Mouse (Mus musculus): ENCODE data around the gene Gm21887. TPM values are rescaled to one million over a fixed set of nuclear protein-coding genes. Genes with fewer than 3 reads are reported as not detected.
"Not testable (repeated sequence)": the region's sequence is repeated elsewhere in the genome, so short reads cannot be mapped to it uniquely, and the experiment has no call there.

Gene Gm21887
- polyA plus RNA-seq, 1 experiment from 2014 or later, result 58.5 TPM

GRCm38 (mm10) chrX:170007375-170008178 lies 1.9 kb upstream of the Gm21887 start:
- H3K9ac ChIP-seq (ENCODE audit: low read depth, low read length); H3K4me1 ChIP-seq (ENCODE audit: control insufficient read depth, low read depth, low read length); H3K27me3 ChIP-seq (ENCODE audit: control insufficient read depth, insufficient read depth, low read depth, low read length); H3K4me3 ChIP-seq (ENCODE audit: low read depth, low read length); ATAC-seq (ENCODE audit: low read depth); H3K27ac ChIP-seq (ENCODE audit: low read length); H3K4me2 ChIP-seq (ENCODE audit: low read depth, low read length): not testable (repeated sequence)
- 37% methylated on average over 2 of the region's 2 CpGs for WGBS (ENCODE audit: insufficient replicate concordance)
- peaks cover 21% of the 10 kb centered on the region for H3K9me3 ChIP-seq (replicated peaks; ENCODE audit: control insufficient read depth, low read length)
- peaks cover 10% of the 10 kb centered on the region for H3K36me3 ChIP-seq (ENCODE audit: control insufficient read depth, insufficient read depth)

- not testable (repeated sequence) for H3K4me2 ChIP-seq (ENCODE audit: low read depth, low read length); H3K9ac ChIP-seq (ENCODE audit: low read depth, low read length); H3K4me3 ChIP-seq (ENCODE audit: low read depth, low read length); ATAC-seq (ENCODE audit: low read depth); H3K4me1 ChIP-seq (ENCODE audit: control insufficient read depth, low read depth, low read length); H3K27me3 ChIP-seq (ENCODE audit: control insufficient read depth, insufficient read depth, low read depth, low read length); H3K27ac ChIP-seq (ENCODE audit: low read length)
- Histone ChIP-seq H3K9me3 (replicated peaks; ENCODE audit: control insufficient read depth, low read length) (peaks cover 21% of the 10 kb centered on the region), H3K36me3 (ENCODE audit: control insufficient read depth, insufficient read depth) (peaks cover 10% of the 10 kb centered on the region)
Observed at GRCm38 (mm10) chrX:170008179-170008467, 1.3 kb upstream of the Gm21887 start.

GRCm38 (mm10) chrX:170008584-170008983 lies 875 bp upstream of the Gm21887 start:
- H3K9ac ChIP-seq (ENCODE audit: low read depth, low read length); H3K4me2 ChIP-seq (ENCODE audit: low read depth, low read length); H3K4me1 ChIP-seq (ENCODE audit: control insufficient read depth, low read depth, low read length); ATAC-seq (ENCODE audit: low read depth); H3K27ac ChIP-seq (ENCODE audit: low read length); H3K27me3 ChIP-seq (ENCODE audit: control insufficient read depth, insufficient read depth, low read depth, low read length): not testable (repeated sequence)
- Histone ChIP-seq H3K4me3 (ENCODE audit: low read depth, low read length) (peak overlapping the region; percentile 64), H3K36me3 (ENCODE audit: control insufficient read depth, insufficient read depth) (peaks cover 10% of the 10 kb centered on the region), H3K9me3 (replicated peaks; ENCODE audit: control insufficient read depth, low read length) (peaks cover 21% of the 10 kb centered on the region)
- 29% methylated on average over 3 of the region's 3 CpGs for WGBS (ENCODE audit: insufficient replicate concordance)

- peak overlapping the region; percentile 63; the same call in 1 of the 2 replicates for H3K27ac ChIP-seq (ENCODE audit: low read length)
- whole genome bisulfite sequencing (ENCODE audit: insufficient replicate concordance), result 50% methylated on average over 24 of the region's 25 CpGs
- H3K9me3 ChIP-seq (replicated peaks; ENCODE audit: control insufficient read depth, low read length), result peaks cover 21% of the 10 kb centered on the region
- H3K9ac ChIP-seq (ENCODE audit: low read depth, low read length), result peak overlapping the region; percentile 66
- H3K4me2 ChIP-seq (ENCODE audit: low read depth, low read length); H3K4me1 ChIP-seq (ENCODE audit: control insufficient read depth, low read depth, low read length); H3K27me3 ChIP-seq (ENCODE audit: control insufficient read depth, insufficient read depth, low read depth, low read length): not testable (repeated sequence)
- H3K4me3 ChIP-seq (ENCODE audit: low read depth, low read length), result peak overlapping the region; percentile 64
- peaks cover 10% of the 10 kb centered on the region for H3K36me3 ChIP-seq (ENCODE audit: control insufficient read depth, insufficient read depth)
- ATAC-seq (ENCODE audit: low read depth), result peak; percentile 94
Observed at GRCm38 (mm10) chrX:170009801-170010221, 352 bp downstream of the Gm21887 start.

GRCm38 (mm10) chrX:170010581-170011528 lies 1.4 kb downstream of the Gm21887 start:
- H3K4me2 ChIP-seq (ENCODE audit: low read depth, low read length), result peak overlapping the region; percentile 67
- H3K4me3 ChIP-seq (ENCODE audit: low read depth, low read length), result peak overlapping the region; percentile 56
- peaks cover 10% of the 10 kb centered on the region for H3K36me3 ChIP-seq (ENCODE audit: control insufficient read depth, insufficient read depth)
- H3K9ac ChIP-seq (ENCODE audit: low read depth, low read length); ATAC-seq (ENCODE audit: low read depth); H3K27me3 ChIP-seq (ENCODE audit: control insufficient read depth, insufficient read depth, low read depth, low read length); H3K4me1 ChIP-seq (ENCODE audit: control insufficient read depth, low read depth, low read length): not testable (repeated sequence)
- peak overlapping the region; percentile 37; the same call in 1 of the 2 replicates for H3K27ac ChIP-seq (ENCODE audit: low read length)
- WGBS (ENCODE audit: insufficient replicate concordance), result 70% methylated on average over 97 of the region's 97 CpGs
- peaks cover 21% of the 10 kb centered on the region for H3K9me3 ChIP-seq (replicated peaks; ENCODE audit: control insufficient read depth, low read length)

- H3K9ac ChIP-seq (ENCODE audit: low read depth, low read length); H3K4me3 ChIP-seq (ENCODE audit: low read depth, low read length); H3K4me2 ChIP-seq (ENCODE audit: low read depth, low read length); H3K27me3 ChIP-seq (ENCODE audit: control insufficient read depth, insufficient read depth, low read depth, low read length); H3K27ac ChIP-seq (ENCODE audit: low read length); H3K4me1 ChIP-seq (ENCODE audit: control insufficient read depth, low read depth, low read length); ATAC-seq (ENCODE audit: low read depth): not testable (repeated sequence)
- Histone ChIP-seq H3K36me3 (ENCODE audit: control insufficient read depth, insufficient read depth) (peaks cover 10% of the 10 kb centered on the region), H3K9me3 (replicated peaks; ENCODE audit: control insufficient read depth, low read length) (peaks cover 21% of the 10 kb centered on the region)
- 100% methylated on average over 1 of the region's 10 CpGs for WGBS (ENCODE audit: insufficient replicate concordance)
Observed at GRCm38 (mm10) chrX:170011529-170011879, 2.0 kb downstream of the Gm21887 start.

- not testable (repeated sequence) for ATAC-seq (ENCODE audit: low read depth); H3K27ac ChIP-seq (ENCODE audit: low read length); H3K9ac ChIP-seq (ENCODE audit: low read depth, low read length); H3K4me1 ChIP-seq (ENCODE audit: control insufficient read depth, low read depth, low read length); H3K27me3 ChIP-seq (ENCODE audit: control insufficient read depth, insufficient read depth, low read depth, low read length); H3K4me2 ChIP-seq (ENCODE audit: low read depth, low read length); H3K4me3 ChIP-seq (ENCODE audit: low read depth, low read length)
- Histone ChIP-seq H3K9me3 (replicated peaks; ENCODE audit: control insufficient read depth, low read length) (peaks cover 23% of the 10 kb centered on the region), H3K36me3 (ENCODE audit: control insufficient read depth, insufficient read depth) (peaks cover 18% of the 10 kb centered on the region)
- WGBS (ENCODE audit: insufficient replicate concordance), result no CpG with 5 or more reads among the region's 13 CpGs
Observed at GRCm38 (mm10) chrX:170013421-170013820, 4.0 kb downstream of the Gm21887 start.

- WGBS (ENCODE audit: insufficient replicate concordance), result 70% methylated on average over 2 of the region's 13 CpGs
- H3K27me3 ChIP-seq (ENCODE audit: control insufficient read depth, insufficient read depth, low read depth, low read length); H3K9ac ChIP-seq (ENCODE audit: low read depth, low read length); H3K4me2 ChIP-seq (ENCODE audit: low read depth, low read length); H3K4me1 ChIP-seq (ENCODE audit: control insufficient read depth, low read depth, low read length); H3K27ac ChIP-seq (ENCODE audit: low read length); H3K4me3 ChIP-seq (ENCODE audit: low read depth, low read length); ATAC-seq (ENCODE audit: low read depth): not testable (repeated sequence)
- Histone ChIP-seq H3K9me3 (replicated peaks; ENCODE audit: control insufficient read depth, low read length) (peaks cover 25% of the 10 kb centered on the region), H3K36me3 (ENCODE audit: control insufficient read depth, insufficient read depth) (peaks cover 24% of the 10 kb centered on the region)
Observed at GRCm38 (mm10) chrX:170014038-170014437, 4.6 kb downstream of the Gm21887 start.

GRCm38 (mm10) chrX:170015883-170016282 lies 6.4 kb downstream of the Gm21887 start:
- not testable (repeated sequence) for H3K4me3 ChIP-seq (ENCODE audit: low read depth, low read length); ATAC-seq (ENCODE audit: low read depth); H3K27me3 ChIP-seq (ENCODE audit: control insufficient read depth, insufficient read depth, low read depth, low read length); H3K27ac ChIP-seq (ENCODE audit: low read length); H3K4me2 ChIP-seq (ENCODE audit: low read depth, low read length); H3K4me1 ChIP-seq (ENCODE audit: control insufficient read depth, low read depth, low read length); H3K9ac ChIP-seq (ENCODE audit: low read depth, low read length)
- 82% methylated on average over 10 of the region's 12 CpGs for WGBS (ENCODE audit: insufficient replicate concordance)
- Histone ChIP-seq H3K36me3 (ENCODE audit: control insufficient read depth, insufficient read depth) (peaks cover 32% of the 10 kb centered on the region), H3K9me3 (replicated peaks; ENCODE audit: control insufficient read depth, low read length) (peaks cover 18% of the 10 kb centered on the region)
